Mouse (Mus musculus) heart, embryonic 13.5 days (tissue): ENCODE measurements around the gene Naa16. TPM values are rescaled to one million over a fixed set of nuclear protein-coding genes. Genes with fewer than 3 reads are reported as not detected.

ENCODE experiments used
- polyA plus RNA-seq: library from polyadenylated mRNA; unstranded; fragments of >200 nt; fragmentation: Nextera tagmentation; extraction: Ambion mirVana; gene quantifications from 2 replicates; pipeline ENCODE4 v1.2.1, GENCODE M21; 2015

Gene Naa16
- polyA plus RNA-seq, 1 experiment from 2014 or later, result 18.9 TPM

Other genes with a start within 250 kb of the Naa16 start
- gene Zfp957, start 143.4 kb downstream of the Naa16 start, polyA plus RNA-seq, result not detected in 2 replicates
- 12.6 and 22.5 TPM in 2 replicates for gene Rgcc, start 89.1 kb downstream of the Naa16 start, polyA plus RNA-seq
- 9.1 and 9.5 TPM in 2 replicates for gene Mtrf1, start 7.0 kb upstream of the Naa16 start, polyA plus RNA-seq
- gene Kbtbd7, start 35.7 kb upstream of the Naa16 start, polyA plus RNA-seq, result 7.0 and 7.1 TPM in 2 replicates
- gene Kbtbd6, start 61.1 kb upstream of the Naa16 start, polyA plus RNA-seq, result 1.4 and 2.5 TPM in 2 replicates
- gene Elf1, start 90.4 kb upstream of the Naa16 start, polyA plus RNA-seq, result 7.2 and 8.0 TPM in 2 replicates
- gene Wbp4, start 90.7 kb upstream of the Naa16 start, polyA plus RNA-seq, result 24.5 and 26.4 TPM in 2 replicates
- gene Sugt1, start 196.9 kb upstream of the Naa16 start, polyA plus RNA-seq, result 95.3 and 108 TPM in 2 replicates